Mouse (Mus musculus): ENCODE results near the gene Poc1a.

Poc1a gene

GRCm38 (mm10) chr9:106367001-106367400, 86.1 kb downstream of the Poc1a start:
- in situ Hi-C loops (cut with MboI), result no loop called here

- in situ Hi-C loops (cut with MboI), result no loop called here
These were observed 86.8 kb downstream of the Poc1a start for GRCm38 (mm10) chr9:106367592-106368111.

- in situ Hi-C loops (cut with MboI), result no loop called here
These were observed 87.4 kb downstream of the Poc1a start, which contains the start of gene Dusp7 for GRCm38 (mm10) chr9:106368112-106368717. Gene Dusp7, plus strand, starts transcription at chr9:106368632.

- in situ Hi-C loops (cut with MboI), result no loop called here
These were observed 88.1 kb downstream of the Poc1a start for GRCm38 (mm10) chr9:106368831-106369501.

GRCm38 (mm10) chr9:106369801-106370485, 89.1 kb downstream of the Poc1a start:
- in situ Hi-C loops (cut with MboI), result no loop called here

GRCm38 (mm10) chr9:106370620-106371383, 89.9 kb downstream of the Poc1a start:
- in situ Hi-C loops (cut with MboI), result no loop called here

- in situ Hi-C loops (cut with MboI), result no loop called here
These were observed 90.5 kb downstream of the Poc1a start for GRCm38 (mm10) chr9:106371384-106371671.

- in situ Hi-C loops (cut with MboI), result no loop called here
These were observed 90.9 kb downstream of the Poc1a start for GRCm38 (mm10) chr9:106371776-106372175.

GRCm38 (mm10) chr9:106372431-106373412, 91.9 kb downstream of the Poc1a start:
- in situ Hi-C loops (cut with MboI), result no loop called here

- in situ Hi-C loops (cut with MboI), result no loop called here
These were observed 93.1 kb downstream of the Poc1a start for GRCm38 (mm10) chr9:106373973-106374372.

GRCm38 (mm10) chr9:106377247-106377646, 96.4 kb downstream of the Poc1a start:
- in situ Hi-C loops (cut with MboI), result no loop called here

GRCm38 (mm10) chr9:106378045-106378444, 97.2 kb downstream of the Poc1a start:
- in situ Hi-C loops (cut with MboI), result no loop called here

GRCm38 (mm10) chr9:106378753-106379152, 97.9 kb downstream of the Poc1a start:
- in situ Hi-C loops (cut with MboI), result no loop called here

GRCm38 (mm10) chr9:106386181-106386864, 105.5 kb downstream of the Poc1a start:
- in situ Hi-C loops (cut with MboI), result no loop called here

GRCm38 (mm10) chr9:106392828-106393527, 112.1 kb downstream of the Poc1a start:
- in situ Hi-C loops (cut with MboI), result no loop called here

GRCm38 (mm10) chr9:106393548-106393947, 112.7 kb downstream of the Poc1a start:
- in situ Hi-C loops (cut with MboI), result no loop called here

- in situ Hi-C loops (cut with MboI), result no loop called here
These were observed 114.1 kb downstream of the Poc1a start for GRCm38 (mm10) chr9:106394649-106395602.

GRCm38 (mm10) chr9:106397733-106398132, 116.9 kb downstream of the Poc1a start:
- in situ Hi-C loops (cut with MboI), result no loop called here
